In the genomic region with DNA sequence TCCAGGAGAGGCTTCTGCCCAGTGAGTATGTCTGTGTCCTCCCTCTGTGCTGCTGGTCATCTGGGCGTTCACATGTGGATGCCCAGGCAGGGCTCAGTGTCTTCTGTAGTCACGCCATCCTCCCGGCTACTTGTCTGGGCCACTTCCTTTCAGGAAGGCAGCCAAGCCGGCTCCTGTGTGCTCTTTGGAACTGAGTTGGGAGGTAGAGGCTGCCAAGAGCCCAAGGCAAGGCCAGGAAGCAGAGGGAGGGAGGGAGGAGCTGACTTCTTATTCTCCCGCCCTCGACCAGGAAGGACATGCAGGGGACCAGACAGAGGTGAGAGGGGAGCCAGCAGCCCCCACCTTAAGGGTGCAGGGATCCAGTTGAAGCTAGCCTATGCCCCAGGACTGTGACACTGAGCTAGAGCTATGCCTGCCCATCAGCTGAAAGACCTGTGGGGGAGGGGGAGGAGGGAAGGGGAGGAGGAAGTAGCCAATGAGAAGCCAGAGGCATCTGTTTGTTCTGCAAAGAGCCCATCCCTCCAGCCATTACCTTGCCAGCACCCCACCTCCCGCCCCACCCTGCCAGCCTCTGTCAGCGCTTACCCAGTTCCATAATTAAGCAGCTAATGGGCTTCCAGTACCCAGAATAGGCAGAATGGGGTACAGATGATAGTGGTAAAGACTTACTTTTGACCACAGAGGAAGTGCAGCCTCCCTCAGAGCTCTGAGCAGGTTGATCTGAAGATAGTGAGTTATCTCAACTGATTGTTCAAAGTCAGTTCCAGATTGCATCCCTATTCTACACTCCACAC, we compare ENCODE assay signal across 9 mouse cellular contexts. TPM values are rescaled to one million over a fixed set of nuclear protein-coding genes. Genes with fewer than 3 reads are reported as not detected.
DNase-seq lines count a peak whose midpoint lies in the region; ATAC-seq and TF ChIP-seq lines count a peak whose summit lies in the region.
"Had no signal": no experiment of that assay in that cellular context is flagged by ENCODE, and none has a peak within 500 bp of the region (broad histone marks: within the 10 kb centered on the region; RNA-seq: fewer than 3 reads in every experiment).

No protein-coding gene starts in this region.

- H3K9me3 ChIP-seq in embryonic facial prominence, embryonic 14.5 days (ENCODE audit: control insufficient read depth, low read length): no peaks in the 10 kb centered on the region
- H3K9me3 ChIP-seq in heart, embryonic 13.5 days: no peaks in the 10 kb centered on the region
- no peaks in the 10 kb centered on the region for H3K9me3 ChIP-seq in kidney, embryonic 16.5 days (ENCODE audit: low read length)

- no peak for TF ChIP-seq POLR2A in testis, adult 2 months (IDR thresholded peaks at IDR 0.05; ENCODE audit: control insufficient read depth, low read depth, low read length)

- no peak for TF ChIP-seq CTCF in testis, adult 2 months (IDR thresholded peaks at IDR 0.05; ENCODE audit: control insufficient read depth, insufficient read depth, insufficient replicate concordance, low read depth, low read length)

- no peaks in the 10 kb centered on the region for H3K36me3 ChIP-seq in embryonic facial prominence, embryonic 14.5 days (ENCODE audit: control insufficient read depth, insufficient read depth, low read length)
- H3K36me3 ChIP-seq in heart, embryonic 13.5 days: no peaks in the 10 kb centered on the region
- no peaks in the 10 kb centered on the region for H3K36me3 ChIP-seq in kidney, embryonic 16.5 days (ENCODE audit: insufficient read depth, low read length)
- H3K36me3 ChIP-seq in testis, adult 2 months (ENCODE audit: control insufficient read depth, insufficient read depth, low read length): no peaks in the 10 kb centered on the region

- peaks cover 14% of the 10 kb centered on the region for H3K4me1 ChIP-seq in embryonic facial prominence, embryonic 14.5 days (ENCODE audit: control insufficient read depth, insufficient read depth, low read length)
- peaks cover 24% of the 10 kb centered on the region for H3K4me1 ChIP-seq in heart, embryonic 13.5 days
- H3K4me1 ChIP-seq in kidney, embryonic 16.5 days (ENCODE audit: insufficient read depth, low read length): peaks cover 12% of the 10 kb centered on the region
- H3K4me1 ChIP-seq in testis, adult 2 months (ENCODE audit: control insufficient read depth, insufficient read depth, low read length): peaks cover 12% of the 10 kb centered on the region

- peak; percentile 81 for DNase-seq in embryonic facial prominence, embryonic 14.5 days (ENCODE audit: low spot score)
- DNase-seq in lung, postnatal 4 days: peak; percentile 83 to 92
- DNase-seq in spleen, postnatal 14 days (ENCODE audit: low spot score in 2 of 2): no peak

- no peak overlapping the region for H3K4me2 ChIP-seq in embryonic facial prominence, embryonic 14.5 days (ENCODE audit: low read depth, low read length)
- peak overlapping the region; percentile 25; the same call in 1 of the 2 replicates for H3K4me2 ChIP-seq in heart, embryonic 13.5 days
- H3K4me2 ChIP-seq in kidney, embryonic 16.5 days (replicated peaks; ENCODE audit: low read depth, low read length): no peak overlapping the region

- ATAC-seq in CD4-positive, CD25-positive, alpha-beta regulatory T cell, adult 4 months: peak; percentile 79
- peak; percentile 68 for ATAC-seq in activated CD4-positive, CD25-positive, alpha-beta regulatory T cell, adult 4 months
- peak; percentile 37 for ATAC-seq in embryonic facial prominence, embryonic 14.5 days (ENCODE audit: low read depth)
- peak; percentile 52; the same call in 1 of the 2 replicates for ATAC-seq in heart, embryonic 13.5 days (ENCODE audit: extremely low read depth, insufficient number of reproducible peaks, low FRiP score, low TSS enrichment)
- ATAC-seq in kidney, embryonic 16.5 days (ENCODE audit: low FRiP score, low TSS enrichment): peak; percentile 72

- no peak overlapping the region for H3K4me3 ChIP-seq in embryonic facial prominence, embryonic 14.5 days (ENCODE audit: low read depth, low read length)
- H3K4me3 ChIP-seq in heart, embryonic 13.5 days: no peak overlapping the region
- no peak overlapping the region for H3K4me3 ChIP-seq in kidney, embryonic 16.5 days (ENCODE audit: low read length)
- peak overlapping the region; percentile 30 for H3K4me3 ChIP-seq in testis, adult 2 months (ENCODE audit: control insufficient read depth, low read depth, low read length)

- peak overlapping the region; percentile 68 for H3K27ac ChIP-seq in embryonic facial prominence, embryonic 14.5 days (replicated peaks; ENCODE audit: low read depth, low read length)
- H3K27ac ChIP-seq in heart, embryonic 13.5 days (replicated peaks): peak overlapping the region; percentile 74
- H3K27ac ChIP-seq in kidney, embryonic 16.5 days (ENCODE audit: low read length): peak overlapping the region; percentile 40
- H3K27ac ChIP-seq in testis, adult 2 months (ENCODE audit: control insufficient read depth, insufficient read depth, low read depth, low read length): no peak overlapping the region

- H3K9ac ChIP-seq in embryonic facial prominence, embryonic 14.5 days (ENCODE audit: low read depth, low read length): no peak overlapping the region
- no peak overlapping the region for H3K9ac ChIP-seq in heart, embryonic 13.5 days
- no peak overlapping the region for H3K9ac ChIP-seq in kidney, embryonic 16.5 days (replicated peaks; ENCODE audit: low read length)

- H3K27me3 ChIP-seq in embryonic facial prominence, embryonic 14.5 days (replicated peaks; ENCODE audit: control insufficient read depth, insufficient read depth, low read length): no peaks in the 10 kb centered on the region
- 0 out of 2 replicates have a peak, but pooled peaks cover 8% of the 10 kb centered on the region for H3K27me3 ChIP-seq in heart, embryonic 13.5 days (replicated peaks)
- H3K27me3 ChIP-seq in kidney, embryonic 16.5 days (ENCODE audit: insufficient read depth, low read length): no peaks in the 10 kb centered on the region
- H3K27me3 ChIP-seq in testis, adult 2 months (ENCODE audit: control insufficient read depth, insufficient read depth, low read length): no peaks in the 10 kb centered on the region

- WGBS in embryonic facial prominence, embryonic 14.5 days: 12% methylated on average over 7 of the region's 8 CpGs
- 18% methylated on average over 8 of the region's 8 CpGs for WGBS in heart, embryonic 13.5 days
- 11% methylated on average over 8 of the region's 8 CpGs for WGBS in kidney, embryonic 16.5 days

RNA-seq across cellular contexts. Expression of a gene that starts 9.1 kb away (rescaled TPM):
- not detected for polyA plus RNA-seq in CD4-positive, CD25-positive, alpha-beta regulatory T cell, adult 4 months (2017; shearing (Covaris generic))
- not detected for polyA plus RNA-seq in activated CD4-positive, CD25-positive, alpha-beta regulatory T cell, adult 4 months (2017; shearing (Covaris generic))
- polyA plus RNA-seq in embryonic facial prominence, embryonic 14.5 days (2014; fragmentation: Nextera tagmentation; extraction: Ambion mirVana): 0.25 and 0.61 TPM in 2 replicates
- polyA plus RNA-seq in heart, embryonic 13.5 days (2015; fragmentation: Nextera tagmentation; extraction: Ambion mirVana): 0.23 TPM in 1 of 2 replicates, not detected in the other
- not detected in 2 replicates for polyA plus RNA-seq in kidney, embryonic 16.5 days (2015; fragmentation: Nextera tagmentation; extraction: Ambion mirVana)
- 1,028 and 1,102 TPM in 2 replicates for polyA plus RNA-seq in testis, adult 2 months (2012; rRNA removed)
- polyA plus RNA-seq: cortical plate, adult 2 months had no signal

RNA-seq across cellular contexts. Expression of a gene that starts 17.9 kb away (rescaled TPM):
- not detected for polyA plus RNA-seq in CD4-positive, CD25-positive, alpha-beta regulatory T cell, adult 4 months (2017; shearing (Covaris generic))
- under 1 TPM in 1 of 2 experiments, not detected in 1; 0.46 TPM for polyA plus RNA-seq in activated CD4-positive, CD25-positive, alpha-beta regulatory T cell, adult 4 months (2017; shearing (Covaris generic))
- 18.6 and 19.5 TPM in 2 replicates for polyA plus RNA-seq in embryonic facial prominence, embryonic 14.5 days (2014; fragmentation: Nextera tagmentation; extraction: Ambion mirVana)
- polyA plus RNA-seq in heart, embryonic 13.5 days (2015; fragmentation: Nextera tagmentation; extraction: Ambion mirVana): 27.0 and 29.2 TPM in 2 replicates
- 0.19 and 0.71 TPM in 2 replicates for polyA plus RNA-seq in kidney, embryonic 16.5 days (2015; fragmentation: Nextera tagmentation; extraction: Ambion mirVana)
- polyA plus RNA-seq in testis, adult 2 months (2012; rRNA removed): 27.5 and 33.7 TPM in 2 replicates

RNA-seq across cellular contexts. Expression of a gene that starts 22.2 kb away (rescaled TPM):
- polyA plus RNA-seq in CD4-positive, CD25-positive, alpha-beta regulatory T cell, adult 4 months (2017; shearing (Covaris generic)): under 1 TPM in 1 of 2 experiments, not detected in 1; 0.09 TPM
- under 1 TPM; 0.10 to 0.61 TPM for polyA plus RNA-seq in activated CD4-positive, CD25-positive, alpha-beta regulatory T cell, adult 4 months (2017; shearing (Covaris generic))
- polyA plus RNA-seq in embryonic facial prominence, embryonic 14.5 days (2014; fragmentation: Nextera tagmentation; extraction: Ambion mirVana): 3,653 and 4,731 TPM in 2 replicates
- polyA plus RNA-seq in heart, embryonic 13.5 days (2015; fragmentation: Nextera tagmentation; extraction: Ambion mirVana): 415 and 595 TPM in 2 replicates
- polyA plus RNA-seq in kidney, embryonic 16.5 days (2015; fragmentation: Nextera tagmentation; extraction: Ambion mirVana): 869 and 941 TPM in 2 replicates
- 14.3 and 18.0 TPM in 2 replicates for polyA plus RNA-seq in testis, adult 2 months (2012; rRNA removed)

RNA-seq across cellular contexts. Expression of a gene that starts 32.6 kb away (rescaled TPM):
- polyA plus RNA-seq in CD4-positive, CD25-positive, alpha-beta regulatory T cell, adult 4 months (2017; shearing (Covaris generic)): 10 to 100 TPM; 18.1 to 21.7 TPM
- polyA plus RNA-seq in activated CD4-positive, CD25-positive, alpha-beta regulatory T cell, adult 4 months (2017; shearing (Covaris generic)): 10 to 100 TPM; 23.1 to 24.0 TPM
- polyA plus RNA-seq in embryonic facial prominence, embryonic 14.5 days (2014; fragmentation: Nextera tagmentation; extraction: Ambion mirVana): 16.0 and 16.1 TPM in 2 replicates
- 6.5 and 6.8 TPM in 2 replicates for polyA plus RNA-seq in heart, embryonic 13.5 days (2015; fragmentation: Nextera tagmentation; extraction: Ambion mirVana)
- polyA plus RNA-seq in kidney, embryonic 16.5 days (2015; fragmentation: Nextera tagmentation; extraction: Ambion mirVana): 9.9 and 10.7 TPM in 2 replicates
- 14.6 and 15.0 TPM in 2 replicates for polyA plus RNA-seq in testis, adult 2 months (2012; rRNA removed)

RNA-seq across cellular contexts. Expression of a gene that starts 51.4 kb away (rescaled TPM):
- under 1 TPM; 0.87 to 0.94 TPM for polyA plus RNA-seq in CD4-positive, CD25-positive, alpha-beta regulatory T cell, adult 4 months (2017; shearing (Covaris generic))
- under 1 TPM in 1 of 2 experiments, not detected in 1; 0.32 TPM for polyA plus RNA-seq in activated CD4-positive, CD25-positive, alpha-beta regulatory T cell, adult 4 months (2017; shearing (Covaris generic))
- 21.9 and 29.0 TPM in 2 replicates for polyA plus RNA-seq in embryonic facial prominence, embryonic 14.5 days (2014; fragmentation: Nextera tagmentation; extraction: Ambion mirVana)
- polyA plus RNA-seq in heart, embryonic 13.5 days (2015; fragmentation: Nextera tagmentation; extraction: Ambion mirVana): 11.6 and 11.7 TPM in 2 replicates
- polyA plus RNA-seq in kidney, embryonic 16.5 days (2015; fragmentation: Nextera tagmentation; extraction: Ambion mirVana): 19.2 and 21.2 TPM in 2 replicates
- polyA plus RNA-seq in testis, adult 2 months (2012; rRNA removed): 0.67 and 0.75 TPM in 2 replicates

Comparison
In these comparisons a context has a peak if more than half of its experiments do, and no peak if none do; other contexts are left out.
1. DNase-seq: peak in embryonic facial prominence, embryonic 14.5 days (single experiment) and lung, postnatal 4 days (2 of 2); none in spleen, postnatal 14 days (0 of 2).
2. RNA of a gene that starts 9.1 kb away (polyA plus RNA-seq): 1,028 to 1,102 TPM in testis, adult 2 months; 0.25 to 0.61 TPM in embryonic facial prominence, embryonic 14.5 days, not detected in kidney, embryonic 16.5 days, 0.23 TPM in heart, embryonic 13.5 days, not detected in CD4-positive, CD25-positive, alpha-beta regulatory T cell, adult 4 months and not detected in activated CD4-positive, CD25-positive, alpha-beta regulatory T cell, adult 4 months; every median in the first group is over 100 times any median in the second.
3. RNA of a gene that starts 17.9 kb away (polyA plus RNA-seq): 27.5 to 33.7 TPM in testis, adult 2 months, 27.0 to 29.2 TPM in heart, embryonic 13.5 days and 18.6 to 19.5 TPM in embryonic facial prominence, embryonic 14.5 days; 0.19 to 0.71 TPM in kidney, embryonic 16.5 days, 0.46 TPM in activated CD4-positive, CD25-positive, alpha-beta regulatory T cell, adult 4 months and not detected in CD4-positive, CD25-positive, alpha-beta regulatory T cell, adult 4 months; every median in the first group is over 10 times any median in the second.
4. RNA of a gene that starts 22.2 kb away (polyA plus RNA-seq): 3,653 to 4,731 TPM in embryonic facial prominence, embryonic 14.5 days, 869 to 941 TPM in kidney, embryonic 16.5 days and 415 to 595 TPM in heart, embryonic 13.5 days; 14.3 to 18.0 TPM in testis, adult 2 months, 0.10 to 0.61 TPM in activated CD4-positive, CD25-positive, alpha-beta regulatory T cell, adult 4 months and 0.09 TPM in CD4-positive, CD25-positive, alpha-beta regulatory T cell, adult 4 months; every median in the first group is over 10 times any median in the second.
5. Peak in every context shown above with its lines, with median percentiles within 50 percentile points of each other: ATAC-seq.